Mouse (Mus musculus) T-cell, adult 2 months (primary cell): ENCODE data around the gene Ctdsp1.

Source experiments
- DNase-seq: peaks from one replicate; pipeline ENCODE4 v3.0.0; 2022; ENCODE audit warnings: low spot score

Gene Ctdsp1

DNA sequence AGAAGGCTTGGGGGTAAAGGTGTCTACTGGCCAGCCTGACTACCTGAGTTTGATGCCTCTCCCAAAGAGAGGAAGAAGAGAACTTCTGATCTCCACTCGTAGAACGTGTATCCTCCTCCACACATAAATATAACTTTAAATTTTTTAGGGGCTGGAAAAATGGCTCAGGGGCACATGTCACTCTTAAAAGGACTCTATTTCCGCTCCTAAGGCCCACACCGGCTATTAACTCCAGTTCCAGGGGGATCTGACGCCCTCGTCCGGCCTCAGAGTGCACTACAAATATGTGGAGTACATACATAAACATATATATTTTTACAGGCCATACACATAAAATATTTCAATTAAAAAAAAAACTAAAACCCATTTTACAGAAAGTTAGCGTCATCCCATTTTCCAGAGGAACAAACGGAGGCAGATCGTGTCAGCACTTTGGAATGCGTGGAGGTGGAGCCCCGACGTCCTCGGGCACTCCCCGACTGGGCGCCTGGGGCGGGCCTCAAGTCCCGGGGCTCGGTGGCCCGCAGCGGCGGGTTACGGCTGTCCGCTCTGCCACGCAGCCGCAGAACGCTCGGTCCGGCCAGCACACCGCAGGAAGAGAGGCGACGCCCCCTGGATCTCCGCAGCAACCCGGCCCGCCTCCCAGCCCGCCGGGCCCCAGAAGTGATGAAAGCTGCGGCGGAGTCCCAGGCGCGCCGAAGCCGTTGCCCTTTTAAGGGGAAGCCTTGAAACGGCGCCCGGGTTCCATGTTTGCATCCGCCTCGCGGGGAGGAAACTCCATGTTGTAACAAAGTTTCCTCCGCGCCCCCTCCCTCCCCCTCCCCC lies at the start of gene Ctdsp1:
Ctdsp1 (plus strand) TSS at position 586 of the 825 bp plus-strand sequence.
- peak; percentile 92 for DNase-seq

DNA sequence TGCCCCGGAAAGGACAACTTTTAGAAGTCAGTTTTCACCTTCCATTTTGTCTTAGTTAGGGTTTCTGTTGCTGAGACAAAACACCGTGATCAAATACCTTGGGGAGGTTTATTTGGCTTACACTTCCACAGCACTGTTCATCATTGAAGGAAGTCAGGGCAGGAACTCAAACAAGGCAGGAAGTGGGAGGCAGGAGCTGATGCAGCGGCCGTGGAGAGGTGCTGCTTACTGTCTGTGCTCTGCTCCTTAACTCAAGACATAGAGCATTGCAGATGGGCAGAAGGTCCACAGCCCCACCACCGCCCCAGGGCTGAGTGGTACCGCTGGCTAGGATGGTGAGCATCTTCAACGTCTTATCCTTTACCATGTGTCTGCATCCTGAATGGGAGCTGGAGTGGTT lies 49.4 kb upstream of the Ctdsp1 start:
- no peak for DNase-seq

DNA sequence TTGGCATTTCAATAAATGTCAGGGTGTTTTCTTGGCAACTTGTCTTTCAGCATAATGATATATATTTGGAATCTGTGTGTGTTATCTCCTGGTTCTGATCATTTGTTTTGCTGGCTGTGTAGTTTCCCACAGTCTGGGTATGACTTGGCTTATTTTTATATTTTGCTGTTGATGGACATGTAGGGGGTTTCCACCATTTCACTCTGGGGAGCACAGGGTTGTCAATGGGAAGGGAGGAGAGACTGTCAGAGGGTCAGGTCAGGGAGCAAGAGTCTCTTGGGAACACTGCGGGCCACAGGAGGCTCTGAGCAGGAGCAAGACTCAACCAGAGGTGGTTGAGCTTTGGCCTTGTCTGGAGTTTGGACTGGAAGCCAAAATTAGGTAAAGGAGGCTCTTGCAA lies 49.0 kb upstream of the Ctdsp1 start:
- no peak for DNase-seq

GRCm38 (mm10) chr1:74343161-74343560 lies 48.1 kb upstream of the Ctdsp1 start:
- DNase-seq = no peak

DNA sequence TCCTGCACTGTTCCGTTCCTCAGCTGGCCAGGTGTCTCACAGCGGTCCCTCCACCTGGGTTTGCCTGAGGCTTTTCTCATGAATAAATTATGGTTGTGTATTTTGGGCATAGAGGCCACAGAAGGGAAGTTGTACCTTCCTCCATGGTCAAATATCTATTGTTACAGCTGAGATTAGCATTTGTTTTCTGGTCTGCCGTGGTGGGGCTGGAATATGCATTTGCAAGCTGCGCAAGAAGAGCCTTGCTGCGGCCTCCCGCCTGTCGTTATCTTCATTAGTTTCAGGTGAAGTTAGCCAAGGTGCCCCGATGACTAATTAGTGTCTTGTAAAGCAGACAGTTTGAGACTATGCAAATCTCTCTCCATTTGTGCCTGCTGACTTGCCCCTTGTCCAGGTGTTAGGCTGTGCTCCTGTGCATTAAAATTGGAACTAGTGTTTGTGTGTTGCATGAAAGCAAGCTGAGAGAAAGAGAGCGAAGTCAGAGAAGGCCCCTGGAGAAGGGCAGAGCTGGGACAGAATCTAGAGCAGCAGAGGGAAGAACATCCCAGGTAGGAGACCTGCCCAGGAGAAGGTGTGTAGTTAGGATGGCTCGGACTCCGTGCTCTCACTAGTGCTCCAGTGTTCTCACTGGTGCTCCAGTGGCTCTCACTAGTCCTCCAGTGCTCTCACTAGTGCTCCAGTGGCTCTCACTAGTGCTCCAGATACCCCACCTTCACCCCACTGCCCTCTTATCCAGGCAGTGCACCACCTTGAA lies 47.0 kb upstream of the Ctdsp1 start:
- no peak for DNase-seq

DNA sequence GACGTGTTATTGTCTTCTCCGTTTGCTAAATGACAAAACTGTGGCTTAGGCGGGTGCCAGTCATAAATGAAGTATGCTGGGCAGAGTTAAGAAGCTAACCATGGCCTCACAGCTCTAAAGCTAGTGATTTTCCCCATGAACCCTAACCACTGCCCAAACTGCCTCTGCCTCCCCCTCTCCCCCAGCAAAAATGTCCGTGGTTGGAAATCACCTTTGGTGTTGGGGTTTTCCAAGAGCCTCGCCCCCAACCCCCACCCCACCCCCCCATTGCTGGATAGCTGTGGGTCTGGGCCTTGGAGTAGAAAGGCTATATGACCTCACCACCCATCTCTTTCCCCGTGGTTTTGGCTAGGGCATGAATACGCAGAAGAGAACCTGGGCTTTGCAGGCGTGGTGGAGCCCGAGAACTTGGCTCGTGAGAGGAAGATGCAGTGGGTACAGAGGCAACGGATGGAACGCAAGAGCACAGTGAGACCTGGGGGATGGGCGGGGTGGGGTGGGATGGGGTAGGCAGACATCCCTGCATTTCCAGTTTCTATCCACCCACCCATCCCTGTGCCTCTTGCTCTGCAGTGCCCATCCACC lies 40.0 kb upstream of the Ctdsp1 start:
- no peak for DNase-seq

GRCm38 (mm10) chr1:74352532-74353096 lies 38.7 kb upstream of the Ctdsp1 start:
- DNase-seq = no peak

DNA sequence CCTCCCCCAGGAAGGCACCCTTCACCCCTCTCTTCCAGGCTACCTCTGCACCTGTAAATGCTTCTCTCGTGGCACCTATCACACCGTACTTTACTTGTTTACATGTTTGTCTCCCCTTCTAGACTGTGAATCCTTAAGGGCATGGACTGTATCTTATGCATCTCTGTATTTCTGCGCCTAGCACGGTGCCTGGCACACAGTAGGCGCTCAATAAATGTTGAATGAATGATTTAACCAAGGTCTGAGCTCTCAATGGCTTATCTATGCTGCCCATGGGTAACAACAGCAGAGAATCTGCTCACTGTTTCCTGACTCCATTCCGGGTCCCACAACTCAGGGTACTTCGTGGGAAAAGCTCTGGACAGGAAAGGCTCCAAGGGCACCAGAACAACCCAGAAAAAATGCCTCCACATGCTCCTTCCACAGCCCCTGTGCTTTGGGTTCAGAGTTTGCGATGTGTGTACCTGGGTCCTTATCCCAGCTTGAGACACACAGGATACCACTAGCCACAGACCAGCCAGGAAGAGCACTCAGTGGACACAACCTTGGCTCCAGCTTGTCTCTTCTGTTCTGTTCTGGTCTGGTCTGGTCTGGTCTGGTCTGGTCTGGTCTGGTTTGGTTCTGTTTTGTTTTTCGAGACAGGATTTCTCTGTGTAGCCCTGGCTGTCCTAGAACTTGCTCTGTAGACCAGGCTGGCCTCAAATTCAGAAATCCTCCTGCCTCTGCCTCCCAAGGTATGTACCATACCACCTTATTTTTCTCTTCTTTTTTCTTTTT lies 37.7 kb upstream of the Ctdsp1 start:
- DNase-seq = no peak

GRCm38 (mm10) chr1:74357531-74357930 lies 33.8 kb upstream of the Ctdsp1 start:
- no peak for DNase-seq

GRCm38 (mm10) chr1:74359952-74360517 lies 31.3 kb upstream of the Ctdsp1 start:
- DNase-seq = no peak

- DNase-seq = peak; percentile 53
These were observed 29.5 kb upstream of the Ctdsp1 start, which contains the start of gene Catip for GRCm38 (mm10) chr1:74361812-74362211. Gene Catip (plus strand): TSS chr1:74362108.

DNA sequence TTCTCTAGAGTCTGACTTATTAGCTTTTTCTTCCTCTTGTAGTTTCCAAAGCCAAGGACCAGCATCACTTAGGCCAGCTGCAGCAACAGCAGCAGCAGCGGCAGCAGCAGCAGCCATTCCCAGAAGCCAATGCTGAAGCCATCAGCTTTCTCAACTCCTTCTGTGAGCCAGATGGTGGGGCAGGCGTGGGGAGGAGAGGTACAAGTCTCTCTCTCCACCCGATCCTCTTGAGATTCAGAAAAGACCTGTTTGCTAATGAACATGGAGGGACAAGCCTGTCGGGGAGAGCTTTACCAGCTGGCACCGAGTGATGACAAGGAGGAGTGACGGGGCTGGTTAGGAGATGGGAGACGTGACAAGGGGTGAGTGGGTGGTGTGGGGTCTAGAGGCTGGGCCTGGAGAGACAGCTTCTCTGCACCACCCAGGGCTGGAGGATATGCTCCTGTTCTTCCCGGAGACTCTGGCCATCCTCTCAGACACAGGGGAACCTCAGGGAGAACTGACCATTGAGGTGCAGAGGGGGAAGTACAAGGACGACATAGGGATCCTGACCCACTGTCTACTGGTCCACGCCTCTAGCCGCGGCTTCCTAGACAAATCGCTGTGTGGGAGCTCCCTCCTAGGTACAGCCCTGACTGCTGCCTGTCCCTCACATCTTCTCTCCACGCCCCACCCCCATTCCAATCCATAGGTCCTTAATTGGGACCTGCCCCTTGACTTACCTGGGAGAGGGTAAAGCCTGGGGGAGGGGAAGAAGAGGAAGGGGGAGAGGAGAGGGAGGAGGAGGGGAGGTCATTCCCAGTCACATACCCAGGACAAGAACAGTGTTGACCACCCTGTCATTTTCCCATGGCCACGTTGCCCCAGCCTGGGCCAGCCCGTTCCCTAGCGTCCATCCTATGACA lies 28.7 kb upstream of the Ctdsp1 start:
- no peak for DNase-seq

DNA sequence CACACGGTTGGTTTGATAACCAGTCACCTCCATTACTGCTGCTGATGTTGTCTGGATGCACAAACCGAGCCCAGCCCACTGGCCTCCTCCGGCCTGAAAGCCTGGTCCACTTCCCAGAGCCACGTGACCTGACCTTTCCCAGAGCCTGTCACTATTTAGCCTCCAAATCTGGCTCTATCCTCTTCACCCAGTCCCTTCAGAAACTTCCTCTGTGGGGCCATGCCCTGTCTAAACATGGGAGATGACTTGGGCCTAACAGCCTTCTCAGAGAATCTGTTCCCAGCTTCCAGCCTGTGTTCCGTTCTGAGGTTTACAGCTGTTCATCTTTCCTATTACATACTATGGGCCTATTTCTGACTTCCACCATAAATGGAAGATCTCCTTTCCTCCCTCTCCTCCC lies 27.9 kb upstream of the Ctdsp1 start:
- DNase-seq = no peak

DNA sequence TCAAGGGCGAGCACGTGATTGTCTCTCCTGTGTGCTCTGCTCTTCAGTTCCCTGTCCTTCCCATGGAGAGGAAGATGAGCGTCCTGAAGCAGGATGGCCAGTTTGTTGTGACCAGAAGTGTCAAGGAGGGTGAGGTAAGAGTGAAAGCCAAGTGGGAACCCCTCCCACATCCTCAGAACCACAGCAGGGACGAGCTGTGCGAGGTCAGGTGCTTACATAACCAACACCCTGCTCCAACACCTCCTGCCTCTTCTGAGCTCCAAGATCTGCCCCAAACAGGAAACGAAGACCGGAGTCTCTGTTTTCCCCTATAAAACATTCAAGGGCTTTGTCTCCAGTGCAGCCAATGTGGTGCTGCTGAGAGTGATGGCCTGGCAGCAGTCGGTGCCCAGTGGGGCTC lies 27.0 kb upstream of the Ctdsp1 start:
- no peak for DNase-seq

DNA sequence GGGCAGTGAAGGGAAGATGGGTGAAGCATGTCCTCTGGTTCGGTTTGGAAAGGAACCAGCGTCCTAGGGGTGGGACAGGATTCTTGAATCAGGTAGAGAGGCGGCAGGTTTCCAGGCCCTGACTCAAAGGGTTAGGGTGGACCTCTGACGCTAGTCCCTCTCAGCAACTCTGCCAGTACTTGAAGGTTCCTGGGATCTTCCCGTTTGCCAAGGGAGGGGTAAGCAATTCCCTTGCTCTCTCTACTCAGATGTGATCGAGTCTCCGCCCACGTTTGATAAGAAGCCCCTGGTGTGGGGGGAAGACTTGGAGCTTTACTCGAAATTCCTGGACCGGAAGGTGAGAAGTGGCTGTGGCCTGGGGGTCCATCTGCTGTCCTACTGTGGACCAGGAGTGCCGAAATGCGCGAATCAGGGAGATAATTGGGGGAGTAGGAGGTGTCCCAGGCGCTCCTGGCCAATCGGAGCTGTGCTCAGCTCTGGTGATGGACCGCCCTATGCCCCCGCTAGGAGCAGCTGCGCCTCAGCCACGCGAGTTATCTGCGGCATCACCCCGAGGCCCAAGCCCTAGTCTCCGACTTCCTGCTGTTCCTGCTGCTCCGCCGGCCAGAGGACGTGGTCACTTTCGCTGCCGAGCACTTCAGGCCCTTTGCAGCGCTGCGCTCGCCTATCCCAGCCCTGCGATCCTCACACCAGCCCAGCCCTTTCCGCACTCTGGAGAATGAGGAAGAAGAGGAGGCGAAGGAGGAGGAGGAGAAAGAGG lies 23.2 kb upstream of the Ctdsp1 start:
- no peak for DNase-seq

- DNase-seq = no peak
These were observed 21.3 kb upstream of the Ctdsp1 start for GRCm38 (mm10) chr1:74370040-74370439.

GRCm38 (mm10) chr1:74373372-74373771 lies 17.9 kb upstream of the Ctdsp1 start:
- no peak for DNase-seq

GRCm38 (mm10) chr1:74374980-74375379 lies 16.3 kb upstream of the Ctdsp1 start, which contains the start of gene Slc11a1:
Gene Slc11a1 (plus strand): TSS chr1:74375195.
- DNase-seq = no peak

- DNase-seq = no peak
These were observed 15.7 kb upstream of the Ctdsp1 start for GRCm38 (mm10) chr1:74375561-74375960.

DNA sequence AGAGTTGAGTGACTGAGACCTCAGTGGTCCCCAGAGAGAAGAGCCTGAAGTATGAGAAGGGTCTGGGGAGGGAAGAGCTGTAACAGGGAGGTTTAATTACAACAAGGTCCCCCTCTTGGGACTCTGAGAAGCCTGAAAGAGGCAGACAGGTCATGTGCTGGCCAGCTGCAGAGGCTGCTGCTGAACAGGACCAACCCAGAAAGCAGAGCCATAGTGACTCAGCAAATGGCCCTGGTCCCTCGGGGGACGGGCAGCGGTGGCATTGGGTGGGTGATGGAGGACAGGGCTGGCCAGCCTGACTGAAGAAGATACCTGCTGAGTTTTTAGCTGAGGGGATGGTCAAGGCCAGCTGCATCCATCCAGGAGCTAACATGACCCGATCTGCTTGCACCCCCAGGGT lies 14.9 kb upstream of the Ctdsp1 start:
- DNase-seq = no peak
